Mouse (Mus musculus): ENCODE data around the gene Ybx1.

Gene Ybx1

GRCm38 (mm10) chr4:119266606-119267005, 27.8 kb downstream of the Ybx1 start:
- DNase-seq: no peak

GRCm38 (mm10) chr4:119263459-119263858, 30.9 kb downstream of the Ybx1 start:
- DNase-seq: no peak

GRCm38 (mm10) chr4:119262483-119262882, 31.9 kb downstream of the Ybx1 start:
- DNase-seq: no peak

GRCm38 (mm10) chr4:119261087-119261713, 33.2 kb downstream of the Ybx1 start:
- DNase-seq: no peak

GRCm38 (mm10) chr4:119259344-119260254, 34.8 kb downstream of the Ybx1 start:
- DNase-seq: no peak

- DNase-seq: no peak
Measured at GRCm38 (mm10) chr4:119257083-119257482, 37.3 kb downstream of the Ybx1 start.

GRCm38 (mm10) chr4:119255351-119255750, 39.1 kb downstream of the Ybx1 start, which contains the start of gene Cldn19:
Gene Cldn19 (plus strand): TSS chr4:119255414.
- DNase-seq: no peak

- DNase-seq: no peak
Measured at GRCm38 (mm10) chr4:119254012-119254618, 40.3 kb downstream of the Ybx1 start.

GRCm38 (mm10) chr4:119252025-119252808, 42.2 kb downstream of the Ybx1 start:
- DNase-seq: no peak

- DNase-seq: no peak
Measured at GRCm38 (mm10) chr4:119248407-119248965, 45.9 kb downstream of the Ybx1 start.

- DNase-seq: peak; percentile 30
Measured at GRCm38 (mm10) chr4:119247462-119248235, 46.8 kb downstream of the Ybx1 start.

- no peak for DNase-seq
Measured at GRCm38 (mm10) chr4:119246688-119247225, 47.6 kb downstream of the Ybx1 start.

- no peak for DNase-seq
Measured at GRCm38 (mm10) chr4:119245961-119246360, 48.4 kb downstream of the Ybx1 start.

- DNase-seq: no peak
Measured at GRCm38 (mm10) chr4:119245556-119245955, 48.8 kb downstream of the Ybx1 start.

- no peak for DNase-seq
Measured at GRCm38 (mm10) chr4:119244468-119245240, 49.8 kb downstream of the Ybx1 start.

GRCm38 (mm10) chr4:119242571-119242970, 51.8 kb downstream of the Ybx1 start:
- no peak for DNase-seq

- DNase-seq: no peak
Measured at GRCm38 (mm10) chr4:119241664-119242063, 52.7 kb downstream of the Ybx1 start.

GRCm38 (mm10) chr4:119239181-119239682, 55.2 kb downstream of the Ybx1 start:
- DNase-seq: peak; percentile 35

GRCm38 (mm10) chr4:119238661-119239060, 55.7 kb downstream of the Ybx1 start:
- no peak for DNase-seq

GRCm38 (mm10) chr4:119234348-119234747, 60.1 kb downstream of the Ybx1 start:
- DNase-seq: no peak

Measured in cerebellum, adult 8-10 months (tissue).